Mouse (Mus musculus): Measurements from ENCODE around the gene Helz2.

DNA sequence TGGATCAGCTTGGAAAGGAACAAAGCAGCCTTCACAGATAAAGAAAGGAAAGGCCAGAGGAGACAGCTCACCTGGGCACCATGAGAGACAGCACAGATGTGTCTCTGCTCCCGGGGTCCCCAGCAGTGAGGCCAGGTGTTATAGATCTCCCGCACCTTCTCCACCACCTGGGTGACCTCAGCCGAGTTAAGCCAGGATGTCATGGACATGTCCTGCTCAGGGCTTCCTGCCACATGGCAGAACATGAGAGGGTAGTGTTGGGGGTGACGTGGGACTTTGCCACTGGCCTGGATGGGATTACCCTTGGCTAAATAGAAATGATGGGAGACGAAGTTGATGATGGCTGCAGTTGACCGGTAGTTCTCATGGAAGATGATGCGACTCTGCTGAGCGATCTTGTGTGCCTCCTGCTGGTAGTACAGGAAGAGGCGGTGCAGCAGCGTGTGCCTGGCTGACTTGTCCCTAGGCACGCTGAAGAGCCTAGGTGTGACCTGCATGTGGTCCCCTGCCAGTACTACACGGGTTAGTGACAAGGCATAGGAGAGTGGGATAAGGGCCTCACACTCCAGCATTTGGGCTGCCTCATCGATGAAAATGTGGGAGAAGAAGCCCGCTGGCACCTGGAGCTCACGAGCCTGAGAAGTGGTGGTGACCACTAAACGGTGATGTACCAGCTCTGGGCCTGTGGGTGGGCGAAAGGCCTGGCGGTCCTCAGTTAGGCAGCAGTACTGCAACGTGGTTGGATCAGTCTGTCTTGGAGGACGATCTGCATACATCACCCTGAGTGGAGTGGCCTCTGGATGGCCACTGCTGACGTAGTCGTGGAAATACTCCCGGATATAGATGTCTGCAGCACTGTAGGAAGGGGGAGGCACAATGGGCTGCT is 5.9 kb downstream of the Helz2 start:
- TF ChIP-seq POLR2A (IDR thresholded peaks at IDR 0.05; ENCODE audit: insufficient read length, low read depth), result no peak
- TF ChIP-seq MAX (IDR thresholded peaks at IDR 0.05; ENCODE audit: low read depth), result no peak
- no peak for TF ChIP-seq SRF (IDR thresholded peaks at IDR 0.05; ENCODE audit: control insufficient read depth, insufficient read length, low read depth)
